Mouse (Mus musculus): ENCODE measurements around the gene 4930578C19Rik.

DNA sequence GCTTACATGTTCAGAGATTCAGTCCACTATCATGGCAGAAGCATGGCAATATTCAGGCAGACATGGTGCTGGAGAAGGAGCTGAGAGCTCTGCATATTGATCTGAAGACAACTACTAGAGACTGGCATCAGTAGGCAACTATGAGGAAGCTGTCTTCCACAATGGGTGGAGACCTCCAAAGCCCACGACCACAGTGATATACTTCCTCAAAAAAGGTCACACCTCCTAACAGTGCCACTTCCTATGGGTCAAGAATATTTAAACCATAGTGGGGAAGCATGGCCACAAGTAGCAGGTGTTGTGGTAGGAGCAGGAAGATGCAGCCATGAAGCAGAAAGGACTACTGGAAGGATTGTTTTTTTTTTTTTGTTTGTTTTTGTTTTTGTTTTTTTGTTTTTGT is 6.5 kb upstream of the 4930578C19Rik start:
- TF ChIP-seq E2F4 (IDR thresholded peaks at IDR 0.05; ENCODE audit: insufficient replicate concordance, low read depth, low read length) = no peak
- TF ChIP-seq CTCF (conservative IDR thresholded peaks at IDR 0.05 in 1 of 2, IDR thresholded peaks at IDR 0.05 in 1 of 2; ENCODE audit: low read depth in 2 of 2, low read length in 2 of 2) = no peak
- TF ChIP-seq JUND (conservative IDR thresholded peaks at IDR 0.05; ENCODE audit: low read depth, low read length) = no peak
- TF ChIP-seq POLR2AphosphoS2 (IDR thresholded peaks at IDR 0.05; ENCODE audit: low read depth, low read length) = no peak
- TF ChIP-seq KAT2A (IDR thresholded peaks at IDR 0.05; ENCODE audit: insufficient replicate concordance, low read length) = no peak
- TF ChIP-seq MAX (IDR thresholded peaks at IDR 0.05; ENCODE audit: low read length) = no peak
- TF ChIP-seq POLR2A (IDR thresholded peaks at IDR 0.05; ENCODE audit: low read depth, low read length) = no peak
- TF ChIP-seq EP300 (IDR thresholded peaks at IDR 0.05; ENCODE audit: low read length) = no peak
